Comparison of ENCODE assay signal across 1 mouse cellular context in genomic region chr17:32788094-32788559, GRCm38 (mm10).
A peak's percentile ranks its signal among the peaks of the same experiment; 100 is the strongest.
TF ChIP-seq lines count a peak whose summit lies in the region.

Gene Zfp871, minus strand, starts transcription at chr17:32788287.

TF ChIP-seq in CH12.LX, 34 proteins besides CTCF, POLR2A, EP300 and RAD21 (continued from another document):
- peak; percentile 38; the same call in 1 of the 2 replicates for TF ChIP-seq MXI1 (IDR thresholded peaks at IDR 0.05; ENCODE audit: low read depth, low read length)
- TF ChIP-seq BHLHE40 (IDR thresholded peaks at IDR 0.05; ENCODE audit: low read depth, low read length): peak; percentile 96
- TF ChIP-seq UBTF (IDR thresholded peaks at IDR 0.05; ENCODE audit: low read depth, low read length): no peak
- TF ChIP-seq SIN3A (IDR thresholded peaks at IDR 0.05; ENCODE audit: low read length): peak; percentile 85
- TF ChIP-seq USF2 (conservative IDR thresholded peaks at IDR 0.05; ENCODE audit: low read depth, low read length): peak; percentile 91
- TF ChIP-seq MAX (IDR thresholded peaks at IDR 0.05; ENCODE audit: low read length): peak; percentile 96
- no peak for TF ChIP-seq JUND (conservative IDR thresholded peaks at IDR 0.05; ENCODE audit: low read depth, low read length)
- TF ChIP-seq SMC3 (IDR thresholded peaks at IDR 0.05; ENCODE audit: low read depth, low read length): no peak
- peak; percentile 94 for TF ChIP-seq USF1 (IDR thresholded peaks at IDR 0.05; ENCODE audit: low read depth, low read length)
- TF ChIP-seq TBP (conservative IDR thresholded peaks at IDR 0.05; ENCODE audit: low read depth, low read length): peak; percentile 90
- TF ChIP-seq ZKSCAN1 (IDR thresholded peaks at IDR 0.05; ENCODE audit: borderline replicate concordance, low read depth, low read length): no peak
- TF ChIP-seq MAFK (IDR thresholded peaks at IDR 0.05; ENCODE audit: insufficient replicate concordance, low read length): no peak
